Mouse (Mus musculus) midbrain, embryonic 13.5 days (tissue): ENCODE results near the gene 4933400A11Rik. TPM values are rescaled to one million over a fixed set of nuclear protein-coding genes. Genes with fewer than 3 reads are reported as not detected.

Source experiments
- ATAC-seq: fragments of 200-750 bp; cut with Nextera tagmentation; 2 replicates; pipeline ENCODE4 v1.8.0; 2017; ENCODE audit warnings: mild to moderate bottlenecking, moderate TSS enrichment, moderate library complexity
- H3K27ac ChIP-seq: fragments of 300-500 bp; sonication (generic); 2 replicates; pipeline ENCODE4 v1.5.1; 2015; ENCODE audit warnings: inconsistent platforms, mild to moderate bottlenecking, moderate library complexity
- H3K27me3 ChIP-seq: fragments of 300-500 bp; sonication (generic); 2 replicates; pipeline ENCODE4 v1.6.1; 2015; ENCODE audit warnings: mild to moderate bottlenecking, inconsistent platforms
- H3K36me3 ChIP-seq: fragments of 300-500 bp; sonication (generic); 2 replicates; pipeline ENCODE4 v1.6.1; 2015; ENCODE audit warnings: mild to moderate bottlenecking, inconsistent platforms
- H3K4me1 ChIP-seq: fragments of 300-500 bp; sonication (generic); replicated peaks from 2 replicates; pipeline ENCODE4 v1.6.1; 2015; ENCODE audit warnings: inconsistent platforms
- H3K4me2 ChIP-seq: fragments of 300-500 bp; sonication (generic); replicated peaks from 2 replicates; pipeline ENCODE4 v1.6.1; 2015; ENCODE audit warnings: moderate library complexity, mild to moderate bottlenecking, inconsistent platforms
- H3K4me3 ChIP-seq: fragments of 300-500 bp; sonication (generic); replicated peaks from 2 replicates; pipeline ENCODE4 v1.5.1; 2015; ENCODE audit warnings: mild to moderate bottlenecking, inconsistent platforms
- H3K9ac ChIP-seq: fragments of 300-500 bp; sonication (generic); replicated peaks from 2 replicates; pipeline ENCODE4 v1.6.1; 2015; ENCODE audit warnings: mild to moderate bottlenecking, inconsistent platforms
- H3K9me3 ChIP-seq: fragments of 300-500 bp; sonication (generic); 2 replicates; pipeline ENCODE4 v1.6.1; 2016; ENCODE audit warnings: mild to moderate bottlenecking, inconsistent platforms
- WGBS: fragments of 180-500 bp; shearing (Covaris S2); methylation state at CpG from one replicate; pipeline ENCODE4 v1.1.7; 2015; 5-methylcytosine and 5-hydroxymethylcytosine counted together
- polyA plus RNA-seq: library from polyadenylated mRNA; unstranded; fragments of >200 nt; fragmentation: Nextera tagmentation; extraction: Ambion mirVana; gene quantifications from 2 replicates; pipeline ENCODE4 v1.2.1, GENCODE M21; 2015

Gene 4933400A11Rik
- not detected in 2 replicates for polyA plus RNA-seq

DNA sequence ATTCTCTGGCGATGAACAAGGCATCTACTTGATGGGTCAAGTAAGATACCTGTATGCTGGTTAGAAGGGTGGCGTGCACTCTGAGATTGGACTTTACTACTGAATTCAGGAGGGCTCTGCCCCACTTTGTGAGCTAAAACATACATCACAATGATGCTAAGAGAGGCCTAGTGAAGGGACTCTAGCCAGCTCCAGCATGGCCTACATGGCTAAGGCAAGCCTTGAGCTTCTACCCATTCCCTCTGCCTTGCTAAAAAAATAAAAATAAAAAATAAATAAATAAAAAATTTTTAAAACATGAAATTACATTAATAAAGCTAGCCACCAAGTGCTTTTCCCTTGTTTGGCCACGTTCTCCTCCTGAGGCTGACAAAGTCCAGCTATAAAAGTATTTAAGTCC is at the start of gene 4933400A11Rik:
Gene 4933400A11Rik, minus strand, starts transcription at position 101 of the 400 bp plus-strand sequence.
- Histone ChIP-seq H3K27ac (no peak within 1 kb of the TSS), H3K27me3 (peaks cover 14% of the 10 kb centered on the region; the same call in 1 of the 2 replicates), H3K9me3 (no peaks in the 10 kb centered on the region), H3K4me2 (no peak within 1 kb of the TSS), H3K4me1 (no peaks in the 10 kb centered on the region), H3K36me3 (no peaks in the 10 kb centered on the region), H3K9ac (no peak within 1 kb of the TSS), H3K4me3 (no peak within 1 kb of the TSS)
- 87% methylated on average over 3 of the region's 3 CpGs for WGBS
- no peak for ATAC-seq

DNA sequence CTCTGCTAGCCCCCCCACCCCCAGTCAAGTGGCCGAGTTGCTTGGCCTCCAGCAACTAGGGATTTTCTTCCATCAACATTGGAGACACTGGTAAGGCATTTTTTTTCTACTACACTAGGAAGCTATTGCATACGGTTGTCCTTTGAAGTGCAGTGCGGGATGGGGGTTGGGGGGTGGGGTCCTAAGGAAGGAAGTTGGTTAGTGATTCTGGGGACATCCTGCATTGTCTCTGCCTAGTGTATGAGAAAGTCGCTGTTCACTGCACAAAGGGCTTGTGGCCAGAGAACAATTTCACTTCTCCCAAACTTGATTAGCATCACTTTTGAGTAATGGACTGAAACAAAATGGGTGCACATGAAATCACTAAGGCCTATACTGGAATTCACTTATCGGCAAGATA is 48.7 kb upstream of the 4933400A11Rik start:
- H3K4me1 ChIP-seq, result peaks cover 20% of the 10 kb centered on the region
- peaks cover 11% of the 10 kb centered on the region; the same call in 1 of the 2 replicates for H3K27me3 ChIP-seq
- no peaks in the 10 kb centered on the region for H3K9me3 ChIP-seq
- WGBS, result 21% methylated on average over 5 of the region's 5 CpGs
- peak overlapping the region; percentile 29 for H3K4me3 ChIP-seq
- ATAC-seq, result peak; percentile 49
- no peaks in the 10 kb centered on the region for H3K36me3 ChIP-seq
- H3K27ac ChIP-seq, result peak overlapping the region; percentile 84
- peak overlapping the region; percentile 49 for H3K4me2 ChIP-seq
- H3K9ac ChIP-seq, result peak overlapping the region; percentile 46

DNA sequence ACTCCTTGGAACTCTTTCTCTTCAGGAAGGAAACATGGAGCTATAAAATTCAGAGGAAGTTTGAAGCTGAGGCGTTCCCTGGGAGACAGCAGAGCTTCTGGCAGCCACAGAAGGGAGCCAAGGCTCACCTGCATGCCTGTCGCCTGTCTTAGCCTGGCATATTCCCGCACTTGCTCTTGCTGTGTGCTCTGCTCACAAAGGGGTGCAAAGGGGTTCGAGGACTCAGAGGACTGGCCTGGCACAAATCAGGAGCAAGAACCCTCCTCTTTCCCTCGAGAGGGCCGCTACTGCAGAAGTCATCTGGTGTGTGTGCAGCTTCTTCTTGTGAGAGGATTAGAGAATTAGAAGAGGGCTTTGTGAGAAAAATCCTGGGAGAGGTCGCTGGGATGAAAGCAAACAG is 48.3 kb upstream of the 4933400A11Rik start:
- no peaks in the 10 kb centered on the region for H3K36me3 ChIP-seq
- H3K9me3 ChIP-seq, result no peaks in the 10 kb centered on the region
- 14% methylated on average over 7 of the region's 7 CpGs for whole genome bisulfite sequencing
- peak overlapping the region; percentile 84 for H3K27ac ChIP-seq
- peak overlapping the region; percentile 49 for H3K4me2 ChIP-seq
- H3K4me3 ChIP-seq, result peak overlapping the region; percentile 29
- H3K27me3 ChIP-seq, result peaks cover 13% of the 10 kb centered on the region; the same call in 1 of the 2 replicates
- H3K4me1 ChIP-seq, result peaks cover 20% of the 10 kb centered on the region
- ATAC-seq, result peak; percentile 76
- peak overlapping the region; percentile 46 for H3K9ac ChIP-seq

DNA sequence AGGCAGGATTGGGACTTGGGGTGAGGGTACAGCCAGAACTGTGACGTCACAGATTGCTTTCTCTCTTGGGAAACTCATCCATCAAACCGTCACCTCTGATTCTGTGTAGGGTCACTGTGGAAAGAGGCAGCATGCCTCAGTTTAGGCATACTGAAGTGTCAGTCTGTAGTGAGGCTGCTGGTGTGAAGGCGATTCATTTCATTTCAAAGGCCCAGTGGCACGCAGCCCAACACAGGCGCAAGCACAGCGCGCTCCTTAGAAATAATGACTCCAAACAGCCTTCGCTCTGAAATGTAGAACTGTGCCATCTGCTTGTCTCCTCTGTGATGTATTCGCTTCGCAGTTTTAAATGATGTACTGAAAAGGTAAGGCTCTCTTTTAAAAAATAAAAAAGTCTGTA is 47.5 kb upstream of the 4933400A11Rik start:
- H3K27ac ChIP-seq, result peak overlapping the region; percentile 67
- ATAC-seq, result peak; percentile 80
- no peak overlapping the region for H3K9ac ChIP-seq
- no peak overlapping the region for H3K4me3 ChIP-seq
- no peaks in the 10 kb centered on the region for H3K36me3 ChIP-seq
- H3K4me2 ChIP-seq, result peak overlapping the region; percentile 26; the same call in 1 of the 2 replicates
- peaks cover 15% of the 10 kb centered on the region; the same call in 1 of the 2 replicates for H3K27me3 ChIP-seq
- 31% methylated on average over 10 of the region's 10 CpGs for WGBS
- H3K9me3 ChIP-seq, result no peaks in the 10 kb centered on the region
- H3K4me1 ChIP-seq, result peaks cover 20% of the 10 kb centered on the region

DNA sequence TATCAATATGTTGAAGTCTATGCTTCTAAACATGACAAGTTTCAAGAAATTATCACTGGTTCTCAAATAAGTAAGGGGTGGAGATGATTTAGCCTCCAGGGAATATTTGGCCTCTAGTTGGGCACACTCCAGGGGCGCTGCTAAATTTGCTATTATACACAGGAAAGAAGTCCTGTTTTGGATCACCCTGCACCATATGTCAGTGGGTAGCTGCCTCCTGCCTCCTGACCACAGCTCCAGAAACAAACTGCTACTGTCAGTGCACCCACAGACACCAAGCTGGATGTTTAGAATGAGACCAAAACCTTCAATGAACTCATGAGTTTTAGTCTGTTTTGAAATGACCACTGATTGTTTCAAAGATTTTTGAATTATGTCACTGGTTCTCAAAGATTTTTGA is 34.2 kb upstream of the 4933400A11Rik start:
- H3K4me3 ChIP-seq, result no peak overlapping the region
- no peak overlapping the region for H3K9ac ChIP-seq
- no peak for ATAC-seq
- peaks cover 5% of the 10 kb centered on the region; the same call in 1 of the 2 replicates for H3K27me3 ChIP-seq
- no peak overlapping the region for H3K4me2 ChIP-seq
- no peak overlapping the region for H3K27ac ChIP-seq
- H3K4me1 ChIP-seq, result no peaks in the 10 kb centered on the region
- 85% methylated on average over 1 of the region's 1 CpGs for WGBS
- no peaks in the 10 kb centered on the region for H3K9me3 ChIP-seq
- no peaks in the 10 kb centered on the region for H3K36me3 ChIP-seq

DNA sequence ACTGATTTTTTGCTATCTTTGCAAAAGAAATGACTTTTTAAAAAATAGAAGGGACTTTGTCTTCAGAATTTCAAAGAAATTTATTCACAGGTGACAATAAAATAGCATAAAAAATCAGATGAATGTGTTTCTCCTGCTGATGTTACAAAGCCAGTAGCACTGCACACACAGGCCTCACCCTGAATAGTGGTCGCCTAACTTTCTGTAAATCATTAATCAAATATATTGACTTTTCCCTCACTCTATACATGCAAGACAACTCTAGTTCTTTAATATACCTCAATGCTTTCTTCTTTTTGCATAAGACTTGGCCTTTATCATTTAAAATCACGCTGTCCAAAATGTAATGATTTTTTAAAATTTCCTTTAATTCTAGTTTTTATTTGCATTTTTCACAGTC is 32.3 kb upstream of the 4933400A11Rik start:
- Histone ChIP-seq H3K4me3 (no peak overlapping the region), H3K9me3 (no peaks in the 10 kb centered on the region), H3K36me3 (no peaks in the 10 kb centered on the region), H3K4me1 (no peaks in the 10 kb centered on the region), H3K9ac (no peak overlapping the region), H3K27me3 (peaks cover 5% of the 10 kb centered on the region; the same call in 1 of the 2 replicates), H3K4me2 (no peak overlapping the region), H3K27ac (no peak overlapping the region)
- ATAC-seq, result no peak
- WGBS, result 88% methylated on average over 2 of the region's 2 CpGs

DNA sequence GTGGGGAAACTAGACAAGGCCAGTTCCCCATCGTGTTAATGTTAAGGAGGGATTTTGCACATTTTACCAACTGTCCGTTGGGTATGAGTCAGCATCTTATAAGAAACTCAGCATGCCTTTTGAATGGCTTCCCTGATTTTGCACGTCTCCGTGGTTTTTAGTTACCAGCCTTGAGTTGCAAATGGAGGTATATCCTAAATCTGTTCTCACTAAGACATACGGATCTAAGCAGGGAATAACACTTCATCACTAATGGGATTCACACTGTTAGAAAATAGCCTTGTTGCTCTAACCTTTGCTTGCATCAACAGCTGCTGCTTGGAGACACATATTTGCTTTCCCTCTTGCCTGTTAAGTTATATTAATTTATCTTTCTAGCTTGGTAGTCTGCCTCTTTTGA is 31.9 kb upstream of the 4933400A11Rik start:
- Histone ChIP-seq H3K27ac (no peak overlapping the region), H3K9ac (no peak overlapping the region), H3K4me2 (no peak overlapping the region), H3K9me3 (no peaks in the 10 kb centered on the region), H3K4me1 (no peaks in the 10 kb centered on the region), H3K4me3 (no peak overlapping the region), H3K36me3 (no peaks in the 10 kb centered on the region), H3K27me3 (peaks cover 5% of the 10 kb centered on the region; the same call in 1 of the 2 replicates)
- no peak for ATAC-seq
- 67% methylated on average over 5 of the region's 5 CpGs for whole genome bisulfite sequencing

DNA sequence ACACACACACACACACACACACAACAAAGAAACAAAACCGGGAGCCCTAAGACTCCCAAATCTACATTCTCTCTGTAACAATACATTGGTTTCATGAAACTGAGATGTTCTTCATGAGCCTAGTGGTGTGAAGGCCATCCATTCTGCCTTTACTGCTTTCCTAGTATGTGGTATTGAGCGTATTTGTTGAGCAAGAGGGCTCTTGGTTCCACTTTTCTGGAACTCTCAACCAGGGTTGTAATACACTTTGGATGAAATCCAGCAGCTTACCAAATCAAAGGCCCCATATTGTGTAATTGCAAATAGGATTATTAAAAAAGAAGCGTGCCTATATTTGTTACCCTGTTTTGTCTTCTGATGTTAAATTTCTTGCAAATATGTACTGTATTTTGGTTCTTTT is 28.3 kb upstream of the 4933400A11Rik start:
- H3K36me3 ChIP-seq, result no peaks in the 10 kb centered on the region
- H3K9ac ChIP-seq, result no peak overlapping the region
- H3K27ac ChIP-seq, result no peak overlapping the region
- H3K4me2 ChIP-seq, result no peak overlapping the region
- WGBS, result 83% methylated on average over 3 of the region's 3 CpGs
- peaks cover 5% of the 10 kb centered on the region; the same call in 1 of the 2 replicates for H3K27me3 ChIP-seq
- ATAC-seq, result no peak
- no peaks in the 10 kb centered on the region for H3K9me3 ChIP-seq
- no peaks in the 10 kb centered on the region for H3K4me1 ChIP-seq
- H3K4me3 ChIP-seq, result no peak overlapping the region

DNA sequence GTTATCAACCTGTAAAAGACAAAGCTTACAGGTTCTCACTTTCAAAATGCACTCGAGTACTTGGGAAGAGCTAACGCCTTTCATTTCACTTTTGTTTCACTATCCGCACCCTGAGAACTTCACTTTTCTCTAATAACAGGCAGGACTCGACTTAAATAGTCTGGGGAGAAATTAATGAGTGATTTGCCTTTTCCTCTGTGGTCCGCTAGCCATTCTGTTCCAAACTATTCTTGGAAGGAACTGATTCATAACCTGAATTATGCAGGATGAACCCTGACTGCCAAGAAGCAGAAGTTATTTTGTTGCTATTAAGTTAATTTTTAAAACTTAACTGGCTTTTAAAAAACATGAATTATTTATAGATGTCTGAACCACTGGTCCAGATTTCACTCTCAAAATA is 26.4 kb upstream of the 4933400A11Rik start:
- Histone ChIP-seq H3K27me3 (peaks cover 7% of the 10 kb centered on the region; the same call in 1 of the 2 replicates), H3K4me1 (no peaks in the 10 kb centered on the region), H3K4me3 (no peak overlapping the region), H3K9ac (no peak overlapping the region), H3K9me3 (no peaks in the 10 kb centered on the region), H3K27ac (no peak overlapping the region), H3K4me2 (no peak overlapping the region), H3K36me3 (no peaks in the 10 kb centered on the region)
- WGBS, result 60% methylated on average over 5 of the region's 5 CpGs
- no peak for ATAC-seq

DNA sequence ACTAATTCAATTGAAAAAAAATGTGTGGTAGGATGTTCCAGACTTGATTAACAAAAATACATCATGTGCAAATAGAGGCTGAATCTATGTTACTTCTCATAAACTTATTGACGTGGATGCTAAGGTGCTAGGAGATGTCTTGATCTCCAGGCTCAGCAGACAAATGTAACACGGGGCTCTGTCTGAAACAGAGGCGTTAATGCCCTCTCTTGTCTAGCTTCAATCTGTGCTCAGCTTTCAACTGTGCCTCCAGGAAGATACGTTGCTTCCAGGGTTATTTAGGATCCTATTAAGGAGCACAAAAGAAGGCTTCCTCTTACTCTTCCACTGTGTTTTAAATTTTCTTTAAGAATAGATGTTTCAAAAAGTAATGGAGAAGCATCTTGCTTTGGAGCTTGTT is 20.8 kb upstream of the 4933400A11Rik start:
- Histone ChIP-seq H3K4me3 (no peak overlapping the region), H3K9ac (no peak overlapping the region), H3K27ac (no peak overlapping the region), H3K36me3 (no peaks in the 10 kb centered on the region), H3K27me3 (peaks cover 11% of the 10 kb centered on the region; the same call in 1 of the 2 replicates), H3K4me1 (peaks cover 4% of the 10 kb centered on the region; the same call in 1 of the 2 replicates), H3K4me2 (no peak overlapping the region), H3K9me3 (no peaks in the 10 kb centered on the region)
- 24% methylated on average over 4 of the region's 4 CpGs for WGBS
- no peak for ATAC-seq

DNA sequence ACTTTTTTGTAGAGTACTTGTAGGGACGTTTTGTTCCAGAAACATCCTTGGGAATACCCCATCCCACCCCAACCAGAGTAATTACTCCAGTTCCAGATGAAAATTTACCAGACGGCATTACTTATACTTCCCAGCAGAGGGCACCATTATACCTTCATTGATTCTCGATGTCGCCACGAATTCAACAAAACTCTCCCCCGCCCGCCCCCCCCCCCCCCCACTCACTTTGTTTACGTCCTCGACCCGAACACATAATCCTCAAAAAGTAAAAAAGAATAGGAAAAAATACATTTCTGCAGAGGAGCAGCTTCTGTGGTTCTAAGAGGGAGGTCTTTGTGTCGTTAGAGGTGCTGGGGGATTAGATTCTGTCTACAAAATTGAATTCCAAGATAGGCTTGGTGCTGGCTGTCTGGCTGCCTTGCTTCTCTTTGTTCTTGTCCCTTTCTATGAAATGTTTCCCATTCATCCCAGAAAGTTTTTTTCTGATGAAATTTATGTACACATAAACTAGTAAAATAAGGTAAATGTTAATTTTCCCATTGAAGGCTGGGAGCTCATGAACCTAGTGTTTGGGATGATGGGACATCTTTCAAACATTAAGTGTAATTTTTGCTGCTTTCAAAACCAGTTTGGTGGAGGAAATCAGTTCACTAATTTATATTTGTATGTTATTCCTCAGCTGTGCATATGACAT is 19.7 kb upstream of the 4933400A11Rik start:
- Histone ChIP-seq H3K36me3 (no peaks in the 10 kb centered on the region), H3K4me2 (peak overlapping the region; percentile 23; the same call in 1 of the 2 replicates), H3K9me3 (no peaks in the 10 kb centered on the region), H3K4me1 (peaks cover 4% of the 10 kb centered on the region; the same call in 1 of the 2 replicates), H3K4me3 (peak overlapping the region; percentile 28), H3K27me3 (peaks cover 19% of the 10 kb centered on the region; the same call in 1 of the 2 replicates), H3K9ac (0 out of 2 replicates have a peak overlapping the region, but pooled peaks have one; percentile 28), H3K27ac (peak overlapping the region; percentile 39; the same call in 1 of the 2 replicates)
- WGBS, result 4% methylated on average over 11 of the region's 11 CpGs
- no peak for ATAC-seq

DNA sequence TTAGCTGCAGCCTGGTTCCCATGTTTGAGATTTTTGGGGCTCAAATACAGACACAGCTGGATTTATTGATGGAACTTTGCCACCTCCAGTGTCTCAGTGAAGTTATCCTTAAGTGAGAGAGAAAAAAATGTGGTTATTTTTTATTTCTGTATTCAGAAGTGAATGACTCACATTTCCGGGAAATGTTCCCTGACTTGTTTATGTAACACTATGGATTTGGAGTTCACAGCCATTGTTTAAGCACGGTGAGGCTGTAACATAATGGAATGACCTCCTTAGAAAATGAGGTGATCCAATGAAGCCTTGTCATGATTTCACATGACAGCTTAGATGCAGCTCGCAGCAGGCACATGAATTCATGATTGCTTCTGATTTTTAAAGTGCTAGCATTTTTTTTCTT is 17.7 kb upstream of the 4933400A11Rik start:
- H3K4me2 ChIP-seq, result no peak overlapping the region
- H3K36me3 ChIP-seq, result no peaks in the 10 kb centered on the region
- H3K27me3 ChIP-seq, result peaks cover 14% of the 10 kb centered on the region; the same call in 1 of the 2 replicates
- ATAC-seq, result no peak
- no peak overlapping the region for H3K27ac ChIP-seq
- H3K9ac ChIP-seq, result no peak overlapping the region
- H3K4me3 ChIP-seq, result no peak overlapping the region
- 50% methylated on average over 3 of the region's 3 CpGs for WGBS
- no peaks in the 10 kb centered on the region for H3K9me3 ChIP-seq
- H3K4me1 ChIP-seq, result peaks cover 4% of the 10 kb centered on the region; the same call in 1 of the 2 replicates
